Comparison of ENCODE assay signal across 8 mouse cellular contexts in the genomic region with DNA sequence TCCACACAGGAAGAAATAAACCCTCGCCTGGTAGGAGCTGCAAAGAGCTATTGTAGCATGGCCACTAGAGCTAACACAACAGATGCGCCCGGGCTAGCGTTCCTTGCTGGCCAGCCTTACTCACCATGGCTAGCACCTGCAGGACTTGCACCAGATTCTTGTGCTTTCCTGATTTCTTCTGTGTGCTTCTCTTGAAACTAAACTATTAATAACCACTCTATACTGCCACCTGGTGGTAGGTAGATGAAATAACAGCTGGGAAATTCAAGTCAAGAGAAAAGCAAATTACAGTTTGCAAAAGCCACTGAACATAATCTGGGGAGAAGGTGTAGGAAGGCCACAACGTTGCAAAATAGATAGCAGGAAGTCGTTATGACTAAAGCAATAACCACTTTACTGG.
DNase-seq lines count a peak whose midpoint lies in the region; ATAC-seq and TF ChIP-seq lines count a peak whose summit lies in the region.

No protein-coding gene starts in this region.

- no peak overlapping the region for H3K9ac ChIP-seq in limb, embryonic 12.5 days (replicated peaks)

- H3K4me1 ChIP-seq in limb, embryonic 12.5 days (replicated peaks) = peaks cover 5% of the 10 kb centered on the region; the same call in 1 of the 2 replicates
- no peaks in the 10 kb centered on the region for H3K4me1 ChIP-seq in small intestine, adult 2 months (ENCODE audit: control insufficient read depth, insufficient read depth, insufficient read length, low read length)

- peak; percentile 21 to 35 for DNase-seq in cerebellum, postnatal 14 days
- no peak for DNase-seq in cerebellum, adult 18-20 months
- peak; percentile 21 to 31 for DNase-seq in right cerebral cortex, adult 2 months (ENCODE audit: low spot score in 2 of 2)
- DNase-seq in right cerebral cortex, postnatal 4 days = no peak
- no peak for DNase-seq in urinary bladder, postnatal 25 days (ENCODE audit: low spot score)

- H3K27me3 ChIP-seq in limb, embryonic 12.5 days = no peaks in the 10 kb centered on the region
- H3K27me3 ChIP-seq in small intestine, adult 2 months (ENCODE audit: control insufficient read depth, insufficient read depth, low read length) = no peaks in the 10 kb centered on the region

- H3K27ac ChIP-seq in limb, embryonic 12.5 days = no peak overlapping the region
- H3K27ac ChIP-seq in small intestine, adult 2 months (ENCODE audit: insufficient read depth, low read depth, low read length) = no peak overlapping the region

- H3K4me2 ChIP-seq in limb, embryonic 12.5 days = no peak overlapping the region

- TF ChIP-seq CTCF in small intestine, adult 2 months (IDR thresholded peaks at IDR 0.05; ENCODE audit: extremely low read depth, insufficient read length, insufficient replicate concordance, low read depth, low read length) = peak; percentile 44; the same call in 1 of the 2 replicates

- TF ChIP-seq POLR2A in small intestine, adult 2 months (IDR thresholded peaks at IDR 0.05; ENCODE audit: low read depth, low read length) = no peak

- no peak overlapping the region for H3K4me3 ChIP-seq in limb, embryonic 12.5 days (replicated peaks)
- no peak overlapping the region for H3K4me3 ChIP-seq in small intestine, adult 2 months (ENCODE audit: low read depth, low read length)

- ATAC-seq in erythroblast, adult 5-6 weeks (replicated peaks; ENCODE audit: low FRiP score, poor library complexity, severe bottlenecking) = peak; percentile 46
- 0 out of 2 replicates have a peak, but pooled peaks have one; percentile 6 for ATAC-seq in limb, embryonic 12.5 days (ENCODE audit: insufficient number of reproducible peaks, insufficient read depth, low FRiP score, low TSS enrichment, low read depth)

- WGBS in limb, embryonic 12.5 days = 36% methylated on average over 6 of the region's 6 CpGs
- 14% methylated on average over 6 of the region's 6 CpGs for WGBS in small intestine, adult 2 months

- H3K9me3 ChIP-seq in limb, embryonic 12.5 days = no peaks in the 10 kb centered on the region

- H3K36me3 ChIP-seq in limb, embryonic 12.5 days = no peaks in the 10 kb centered on the region
- peaks cover 14% of the 10 kb centered on the region for H3K36me3 ChIP-seq in small intestine, adult 2 months (ENCODE audit: control insufficient read depth, insufficient read depth, low read length)

Comparison
In these comparisons a context has a peak if more than half of its experiments do, and no peak if none do; other contexts are left out.
1. DNase-seq: peak in cerebellum, postnatal 14 days (2 of 2) and right cerebral cortex, adult 2 months (2 of 2); none in cerebellum, adult 18-20 months (0 of 2), right cerebral cortex, postnatal 4 days (single experiment) and urinary bladder, postnatal 25 days (single experiment).